Mouse (Mus musculus) lung, adult 18-20 months (tissue): Measurements from ENCODE around the gene Olfr811.

Source experiments
- DNase-seq, 2 experiments: peaks; one replicate each; pipeline ENCODE4 v3.0.0; 2022; ENCODE audit warnings: mixed read lengths in 2 of 2

Olfr811 gene

DNA sequence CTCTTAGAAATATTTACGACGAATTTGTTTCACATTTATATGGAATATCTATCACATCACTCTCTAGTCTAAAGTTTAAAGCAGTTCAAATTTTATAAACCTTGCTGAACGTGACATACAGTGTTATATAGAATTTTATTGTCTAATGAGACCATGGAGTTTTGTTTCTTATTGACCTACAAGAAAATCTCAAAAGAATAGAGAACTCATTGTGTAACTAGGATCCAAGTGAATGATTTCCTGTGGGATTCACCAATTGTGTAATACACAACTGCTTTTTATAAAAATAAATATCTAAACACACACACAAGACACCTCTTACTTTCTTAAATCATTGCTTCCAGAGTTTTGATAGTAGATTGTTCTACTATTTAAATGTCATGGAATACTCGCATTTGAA, at the start of gene Olfr811:
TSS of gene Olfr811 (minus strand) at position 101 of the 400 bp plus-strand sequence.
- DNase-seq, result no peak

DNA sequence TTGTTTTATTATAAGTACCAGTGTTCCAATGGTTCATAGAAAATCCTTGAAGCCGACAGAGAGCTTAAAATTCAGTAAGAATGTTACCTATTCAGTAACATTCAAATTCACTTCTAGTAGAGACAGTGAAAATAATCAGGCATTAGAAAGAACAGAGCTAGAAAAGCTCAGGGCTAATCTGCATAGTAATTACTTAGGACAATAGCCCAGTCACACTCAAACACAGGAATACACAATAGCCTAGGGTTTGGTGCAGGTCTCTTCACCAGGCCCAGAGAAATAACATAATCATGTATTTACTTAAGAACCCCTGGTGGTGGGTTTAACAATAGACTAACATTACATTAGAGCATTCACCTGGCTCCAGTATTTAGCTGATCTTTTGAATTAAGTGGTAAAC, 43.1 kb upstream of the Olfr811 start:
- DNase-seq, result no peak

GRCm38 (mm10) chr10:129845994-129846393, 41.8 kb upstream of the Olfr811 start, which contains the start of gene Olfr812:
Gene Olfr812, minus strand, starts transcription at chr10:129846094.
- DNase-seq, result no peak

DNA sequence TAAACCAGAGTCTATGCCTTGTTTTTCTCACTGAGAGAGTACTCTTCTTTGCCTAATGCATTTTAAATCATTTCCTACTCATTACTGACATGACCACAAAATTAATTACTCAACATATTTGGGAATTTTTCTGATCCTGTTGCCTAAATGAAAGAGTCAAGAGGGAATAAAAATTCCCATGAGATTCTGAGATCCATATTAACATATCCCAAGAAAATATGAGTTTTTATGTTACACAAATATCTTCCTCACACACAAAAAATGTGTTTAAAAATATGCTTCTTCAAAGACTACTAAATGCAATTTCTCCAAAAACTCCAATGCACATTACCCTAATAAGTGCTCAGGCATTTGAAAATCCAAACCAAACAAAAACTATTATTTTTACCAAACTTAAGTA, 9.4 kb downstream of the Olfr811 start, which contains the start of gene Olfr810:
TSS of gene Olfr810 (minus strand) at position 101 of the 400 bp plus-strand sequence.
- no peak for DNase-seq

DNA sequence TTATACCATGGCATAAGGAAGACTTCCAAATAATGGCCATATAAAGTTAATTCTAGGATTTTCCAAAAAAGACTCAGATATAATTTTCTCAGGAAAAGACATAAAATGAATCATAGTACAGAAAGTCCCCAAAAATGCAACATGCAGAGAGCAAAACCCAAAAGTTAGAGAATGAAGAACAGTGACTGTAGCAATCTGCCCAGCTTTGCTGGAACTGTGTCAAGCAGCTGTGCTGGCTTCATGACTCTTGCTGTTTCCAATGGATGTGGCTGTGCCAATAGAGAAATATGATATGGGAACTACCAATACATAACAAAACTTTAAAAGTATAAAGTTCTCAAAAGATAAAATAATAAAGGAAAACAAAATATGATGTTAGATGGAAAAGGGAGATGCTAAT, 26.1 kb downstream of the Olfr811 start:
- DNase-seq, result no peak

- DNase-seq, result no peak
Observed at GRCm38 (mm10) chr10:129774338-129774737, 29.9 kb downstream of the Olfr811 start, which contains the start of gene Olfr809. Gene Olfr809, plus strand, starts transcription at chr10:129774638.

DNA sequence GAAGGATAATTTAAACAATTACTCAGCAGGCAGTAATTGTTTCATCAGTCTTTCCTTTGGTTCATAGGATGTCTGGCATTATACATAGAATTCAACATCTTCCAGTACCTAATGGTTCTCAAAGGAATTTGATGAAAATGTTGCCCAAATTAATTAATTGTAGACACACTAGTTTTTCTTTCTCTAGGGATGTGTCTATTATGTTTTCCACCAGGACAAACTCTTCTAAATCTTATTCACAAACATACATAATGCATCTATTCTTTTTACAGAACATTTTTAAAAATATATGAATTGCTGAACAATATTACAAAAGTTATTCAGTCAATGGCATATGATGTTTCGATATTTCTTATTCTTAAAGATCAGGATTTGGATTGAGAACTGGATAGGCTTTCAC, 39.0 kb downstream of the Olfr811 start, which contains the start of gene Olfr808:
TSS of gene Olfr808 (plus strand) at position 301 of the 400 bp plus-strand sequence.
- DNase-seq, result no peak

- DNase-seq, result no peak
Observed at GRCm38 (mm10) chr10:129757693-129758092, 46.5 kb downstream of the Olfr811 start, which contains the start of gene Olfr807. Gene Olfr807, minus strand, starts transcription at chr10:129757793.
